Mouse (Mus musculus) CH12.LX (cell line): ENCODE results near the gene Mturn.

ENCODE experiments used
- BHLHE40 ChIP-seq: IDR thresholded peaks from 2 replicates; pipeline ENCODE4 v1.6.1; 2011; ENCODE audit warnings: mild to moderate bottlenecking, low read depth, low read length, improper control_type of control experiment
- CTCF ChIP-seq, 2 experiments: IDR thresholded peaks in 1 of 2; conservative IDR thresholded peaks in 1 of 2; 2 replicates each; pipeline ENCODE4 v1.5.1; 2011 to 2012; ENCODE audit warnings: low read depth in 2 of 2, low read length in 2 of 2, improper control_type of control experiment in 1 of 2, inconsistent platforms in 1 of 2, mild to moderate bottlenecking in 1 of 2, moderate library complexity in 1 of 2
- E2F4 ChIP-seq: IDR thresholded peaks from 2 replicates; pipeline ENCODE4 v1.6.1; 2011; ENCODE audit warnings: low read depth, low read length, improper control_type of control experiment; ENCODE audit not compliant: insufficient replicate concordance
- EP300 ChIP-seq: IDR thresholded peaks from 2 replicates; pipeline ENCODE4 v1.6.1; 2011; ENCODE audit warnings: low read length, improper control_type of control experiment
- HCFC1 ChIP-seq: IDR thresholded peaks from 2 replicates; pipeline ENCODE4 v1.6.1; 2012; ENCODE audit warnings: low read depth, mild to moderate bottlenecking, inconsistent platforms, low read length, improper control_type of control experiment
- MAFK ChIP-seq: IDR thresholded peaks from 2 replicates; pipeline ENCODE4 v1.6.1; 2011; ENCODE audit warnings: low read length, improper control_type of control experiment; ENCODE audit not compliant: insufficient replicate concordance
- MAZ ChIP-seq: IDR thresholded peaks from 2 replicates; pipeline ENCODE4 v1.6.1; 2012; ENCODE audit warnings: low read depth, mild to moderate bottlenecking, inconsistent platforms, low read length, improper control_type of control experiment, moderate library complexity
- NRF1 ChIP-seq: IDR thresholded peaks from 2 replicates; pipeline ENCODE4 v1.6.1; 2014; ENCODE audit warnings: low read depth, mild to moderate bottlenecking, inconsistent platforms, low read length, improper control_type of control experiment, moderate library complexity
- POLR2A ChIP-seq: IDR thresholded peaks from 2 replicates; pipeline ENCODE4 v1.6.1; 2011; ENCODE audit warnings: low read depth, mild to moderate bottlenecking, improper control_type of control experiment, low read length
- RAD21 ChIP-seq: IDR thresholded peaks from 2 replicates; pipeline ENCODE4 v1.6.1; 2011; ENCODE audit warnings: low read depth, mild to moderate bottlenecking, low read length, improper control_type of control experiment, moderate library complexity
- TCF12 ChIP-seq: IDR thresholded peaks from 2 replicates; pipeline ENCODE4 v1.6.1; 2014; ENCODE audit warnings: low read depth, mild to moderate bottlenecking, inconsistent platforms, low read length, improper control_type of control experiment
- UBTF ChIP-seq: IDR thresholded peaks from 2 replicates; pipeline ENCODE4 v1.6.1; 2012; ENCODE audit warnings: low read depth, mild to moderate bottlenecking, inconsistent platforms, low read length, improper control_type of control experiment, moderate library complexity
- USF1 ChIP-seq: IDR thresholded peaks from 2 replicates; pipeline ENCODE4 v1.6.1; 2014; ENCODE audit warnings: low read depth, mild to moderate bottlenecking, inconsistent platforms, low read length, improper control_type of control experiment
- ZC3H11A ChIP-seq: IDR thresholded peaks from 2 replicates; pipeline ENCODE4 v1.6.1; 2012; ENCODE audit warnings: low read depth, mild to moderate bottlenecking, inconsistent platforms, low read length, improper control_type of control experiment

GRCm38 (mm10) chr6:54729451-54730105 lies 48.2 kb downstream of the Mturn start:
- TF ChIP-seq POLR2A (no peak), UBTF (no peak), BHLHE40 (no peak), E2F4 (no peak), CTCF (conservative IDR thresholded peaks at IDR 0.05 in 1 of 2, IDR thresholded peaks at IDR 0.05 in 1 of 2; ENCODE audit: low read depth in 2 of 2, low read length in 2 of 2) (no peak), USF1 (no peak), HCFC1 (no peak), EP300 (no peak), MAZ (no peak), ZC3H11A (no peak), NRF1 (no peak), RAD21 (no peak), TCF12 (no peak), MAFK (no peak)
